Mouse (Mus musculus): ENCODE data around the gene Cuedc1. TPM values are rescaled to one million over a fixed set of nuclear protein-coding genes. Genes with fewer than 3 reads are reported as not detected.
A peak's percentile ranks its signal among the peaks of the same experiment; 100 is the strongest.

Cuedc1 gene
- polyA plus RNA-seq, 1 experiment from 2014 or later = 1.1 TPM

DNA sequence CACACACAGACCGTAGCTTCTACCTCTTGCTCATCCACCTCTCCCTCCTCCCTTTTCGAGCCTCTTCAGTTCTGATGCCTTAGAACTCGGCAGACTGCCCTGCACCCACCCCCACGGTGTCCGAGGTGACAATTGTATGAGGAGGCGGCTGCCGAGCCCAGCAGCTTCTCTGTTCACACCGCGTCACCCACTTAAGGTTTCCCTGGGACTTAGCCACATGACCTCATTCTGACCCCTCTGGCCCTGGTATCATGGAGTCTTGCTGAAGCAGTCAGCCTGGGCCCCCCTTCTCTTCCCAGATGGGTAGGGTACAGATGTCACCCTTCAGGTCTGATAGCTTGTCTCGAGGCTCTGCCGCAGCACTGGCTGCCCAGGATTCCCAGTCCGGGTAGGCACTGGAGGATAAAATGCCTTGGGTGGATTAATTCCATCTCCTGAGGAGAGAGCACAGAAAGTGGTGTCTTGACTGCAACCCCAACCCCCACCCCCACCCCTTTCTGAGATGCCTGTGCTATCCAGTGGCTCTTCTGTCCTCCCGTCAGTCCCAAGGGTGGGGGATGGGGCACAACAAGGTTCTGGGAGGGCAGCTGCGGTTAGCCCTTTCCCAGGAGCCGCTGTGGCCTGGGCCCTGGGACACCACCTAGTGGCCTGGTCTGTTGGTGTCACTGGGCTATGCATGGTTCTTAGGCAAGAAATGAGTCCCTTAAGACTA is 63.9 kb downstream of the Cuedc1 start:
- H3K4me3 ChIP-seq (replicated peaks) = peak overlapping the region; percentile 40
- WGBS (ENCODE audit: insufficient replicate concordance) = under 1% methylated on average over 15 of the region's 15 CpGs
- peaks cover 44% of the 10 kb centered on the region for H3K27me3 ChIP-seq
- peak; percentile 44; the same call in 1 of the 2 replicates for ATAC-seq (ENCODE audit: insufficient read depth)
- no peak overlapping the region for H3K9ac ChIP-seq
- H3K4me2 ChIP-seq = peak overlapping the region; percentile 71
- H3K27ac ChIP-seq (replicated peaks) = no peak overlapping the region
- H3K4me1 ChIP-seq (replicated peaks) = peaks cover 13% of the 10 kb centered on the region
- no peaks in the 10 kb centered on the region for H3K36me3 ChIP-seq (replicated peaks)
- no peaks in the 10 kb centered on the region for H3K9me3 ChIP-seq (replicated peaks)

DNA sequence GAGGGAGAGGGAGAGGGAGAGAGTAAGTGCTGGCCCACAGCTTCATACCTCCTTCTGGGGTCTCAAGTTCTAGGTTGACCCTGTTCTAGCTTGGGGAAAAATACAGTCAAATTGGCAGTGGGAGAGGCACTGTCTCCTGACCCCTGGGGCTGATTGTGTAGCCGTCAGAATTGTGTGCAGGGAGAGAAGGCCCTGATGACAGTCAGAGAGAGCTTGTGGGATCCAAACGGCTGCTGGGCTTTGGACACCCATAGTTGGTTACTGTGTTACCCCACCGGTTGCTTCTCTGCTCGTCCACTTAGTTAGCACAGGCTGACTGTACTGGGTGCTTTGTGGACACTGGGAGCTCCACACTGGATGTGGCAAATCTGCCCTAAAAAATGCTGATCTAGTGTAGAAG is 64.9 kb downstream of the Cuedc1 start:
- Histone ChIP-seq H3K27me3 (peaks cover 44% of the 10 kb centered on the region), H3K4me3 (replicated peaks) (no peak overlapping the region), H3K9ac (no peak overlapping the region), H3K36me3 (replicated peaks) (no peaks in the 10 kb centered on the region), H3K4me2 (no peak overlapping the region), H3K27ac (replicated peaks) (no peak overlapping the region), H3K9me3 (replicated peaks) (no peaks in the 10 kb centered on the region), H3K4me1 (replicated peaks) (peaks cover 13% of the 10 kb centered on the region)
- 35% methylated on average over 4 of the region's 4 CpGs for WGBS (ENCODE audit: insufficient replicate concordance)
- no peak for ATAC-seq (ENCODE audit: insufficient read depth)

DNA sequence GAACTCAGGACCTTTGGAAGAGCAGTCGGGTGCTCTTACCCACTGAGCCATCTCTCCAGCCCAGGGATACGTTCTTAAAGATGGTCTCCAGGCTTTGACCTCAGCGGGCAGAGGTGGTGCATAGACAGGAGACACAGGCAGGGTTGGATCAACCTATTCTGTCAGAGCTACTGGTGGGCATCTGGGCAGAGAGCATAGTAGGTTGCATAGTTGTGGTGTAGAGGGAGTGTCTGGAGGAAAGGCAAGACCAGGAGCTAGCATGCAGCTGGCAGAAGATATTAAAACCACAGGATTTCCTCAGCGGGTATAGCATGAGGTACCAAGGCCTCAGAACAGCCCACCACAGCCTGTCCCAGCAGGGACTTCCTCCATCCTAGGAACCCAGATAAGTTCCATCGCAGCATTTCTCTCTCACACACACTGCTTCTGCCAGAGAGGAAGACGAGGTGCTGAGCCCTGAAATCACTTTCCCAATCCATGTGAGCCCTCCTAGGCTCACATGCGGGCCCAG is 66.4 kb downstream of the Cuedc1 start:
- no peak overlapping the region for H3K4me3 ChIP-seq (replicated peaks)
- peaks cover 54% of the 10 kb centered on the region for H3K27me3 ChIP-seq
- H3K4me2 ChIP-seq = no peak overlapping the region
- 21% methylated on average over 7 of the region's 7 CpGs for WGBS (ENCODE audit: insufficient replicate concordance)
- peaks cover 13% of the 10 kb centered on the region for H3K4me1 ChIP-seq (replicated peaks)
- H3K27ac ChIP-seq (replicated peaks) = no peak overlapping the region; the same call in 1 of the 2 replicates
- peak; percentile 27; the same call in 1 of the 2 replicates for ATAC-seq (ENCODE audit: insufficient read depth)
- no peaks in the 10 kb centered on the region for H3K9me3 ChIP-seq (replicated peaks)
- no peak overlapping the region for H3K9ac ChIP-seq
- no peaks in the 10 kb centered on the region for H3K36me3 ChIP-seq (replicated peaks)

GRCm38 (mm10) chr11:88164801-88165377 is 67.0 kb downstream of the Cuedc1 start:
- Histone ChIP-seq H3K27ac (replicated peaks) (no peak overlapping the region; the same call in 1 of the 2 replicates), H3K27me3 (peaks cover 56% of the 10 kb centered on the region), H3K4me1 (replicated peaks) (peaks cover 13% of the 10 kb centered on the region), H3K4me2 (no peak overlapping the region), H3K9ac (no peak overlapping the region), H3K4me3 (replicated peaks) (no peak overlapping the region), H3K9me3 (replicated peaks) (no peaks in the 10 kb centered on the region), H3K36me3 (replicated peaks) (no peaks in the 10 kb centered on the region)
- ATAC-seq (ENCODE audit: insufficient read depth) = 0 out of 2 replicates have a peak, but pooled peaks have one; percentile 13
- 28% methylated on average over 15 of the region's 15 CpGs for WGBS (ENCODE audit: insufficient replicate concordance)

DNA sequence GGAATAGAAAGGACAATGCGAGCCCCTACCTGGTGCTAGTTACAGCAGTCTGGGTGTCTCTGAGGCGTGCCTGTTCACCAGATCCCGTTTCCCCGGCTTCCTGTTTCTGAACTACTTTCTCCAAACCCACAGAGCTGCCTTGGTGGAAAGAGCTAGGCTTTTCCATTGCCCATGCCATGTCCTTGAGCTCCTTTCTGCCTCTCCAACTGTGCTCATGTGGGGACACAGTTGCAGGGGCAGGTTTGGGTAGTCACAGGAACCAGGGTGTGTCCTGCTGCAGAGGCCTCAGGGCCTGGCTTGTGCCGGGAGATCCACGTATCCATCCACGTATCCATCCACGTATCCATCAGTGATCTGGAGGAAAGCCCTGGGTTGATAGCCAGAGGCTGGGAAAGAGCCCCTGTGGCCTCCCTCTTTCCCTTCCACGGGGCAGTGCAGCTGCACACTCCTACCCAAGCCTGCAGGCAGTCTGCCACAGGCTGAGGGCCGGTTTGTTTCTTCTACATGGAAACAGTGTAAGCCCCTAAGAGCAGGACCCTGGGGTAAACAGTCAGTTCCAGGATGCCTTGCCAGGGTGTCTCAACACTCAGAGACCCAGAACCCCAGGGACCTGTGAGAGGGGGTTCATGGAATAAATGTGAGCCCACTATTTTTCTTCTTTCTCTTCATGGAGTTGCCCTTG is 68.0 kb downstream of the Cuedc1 start:
- no peak overlapping the region for H3K4me3 ChIP-seq (replicated peaks)
- no peaks in the 10 kb centered on the region for H3K9me3 ChIP-seq (replicated peaks)
- H3K27ac ChIP-seq (replicated peaks) = no peak overlapping the region
- H3K9ac ChIP-seq = no peak overlapping the region
- 47% methylated on average over 10 of the region's 10 CpGs for WGBS (ENCODE audit: insufficient replicate concordance)
- H3K4me1 ChIP-seq (replicated peaks) = peaks cover 13% of the 10 kb centered on the region
- H3K4me2 ChIP-seq = no peak overlapping the region
- peaks cover 59% of the 10 kb centered on the region for H3K27me3 ChIP-seq
- H3K36me3 ChIP-seq (replicated peaks) = no peaks in the 10 kb centered on the region
- no peak for ATAC-seq (ENCODE audit: insufficient read depth)

GRCm38 (mm10) chr11:88166471-88166870 is 68.6 kb downstream of the Cuedc1 start:
- Histone ChIP-seq H3K36me3 (replicated peaks) (no peaks in the 10 kb centered on the region), H3K4me1 (replicated peaks) (peaks cover 13% of the 10 kb centered on the region), H3K9me3 (replicated peaks) (no peaks in the 10 kb centered on the region), H3K9ac (no peak overlapping the region), H3K4me3 (replicated peaks) (no peak overlapping the region), H3K27ac (replicated peaks) (no peak overlapping the region), H3K27me3 (peaks cover 59% of the 10 kb centered on the region), H3K4me2 (no peak overlapping the region)
- no peak for ATAC-seq (ENCODE audit: insufficient read depth)
- WGBS (ENCODE audit: insufficient replicate concordance) = 70% methylated on average over 7 of the region's 7 CpGs

DNA sequence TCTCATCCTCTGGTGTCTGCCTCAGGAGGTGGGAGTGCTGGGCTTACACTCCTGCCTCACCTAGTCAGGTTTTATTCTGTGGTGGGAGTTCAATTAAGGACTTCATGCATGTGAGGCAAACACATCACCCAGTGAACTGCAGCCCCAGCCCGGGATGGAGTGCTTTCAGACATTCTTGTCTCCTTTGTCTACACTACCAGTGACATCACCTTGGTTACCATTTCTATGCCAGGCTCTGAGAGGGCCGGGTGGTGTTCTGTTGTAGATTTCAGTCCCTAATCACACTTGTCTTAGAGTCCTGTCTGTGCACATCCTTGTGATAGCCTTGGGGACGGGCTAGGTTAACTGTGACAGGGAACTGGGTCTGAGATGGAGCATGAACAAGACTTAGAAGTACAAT is 70.8 kb downstream of the Cuedc1 start:
- Histone ChIP-seq H3K4me3 (replicated peaks) (no peak overlapping the region), H3K4me1 (replicated peaks) (peaks cover 6% of the 10 kb centered on the region; the same call in 1 of the 2 replicates), H3K36me3 (replicated peaks) (no peaks in the 10 kb centered on the region), H3K27me3 (peaks cover 54% of the 10 kb centered on the region), H3K9ac (no peak overlapping the region), H3K4me2 (no peak overlapping the region), H3K27ac (replicated peaks) (no peak overlapping the region), H3K9me3 (replicated peaks) (no peaks in the 10 kb centered on the region)
- no peak for ATAC-seq (ENCODE audit: insufficient read depth)
- 34% methylated on average over 3 of the region's 3 CpGs for WGBS (ENCODE audit: insufficient replicate concordance)

DNA sequence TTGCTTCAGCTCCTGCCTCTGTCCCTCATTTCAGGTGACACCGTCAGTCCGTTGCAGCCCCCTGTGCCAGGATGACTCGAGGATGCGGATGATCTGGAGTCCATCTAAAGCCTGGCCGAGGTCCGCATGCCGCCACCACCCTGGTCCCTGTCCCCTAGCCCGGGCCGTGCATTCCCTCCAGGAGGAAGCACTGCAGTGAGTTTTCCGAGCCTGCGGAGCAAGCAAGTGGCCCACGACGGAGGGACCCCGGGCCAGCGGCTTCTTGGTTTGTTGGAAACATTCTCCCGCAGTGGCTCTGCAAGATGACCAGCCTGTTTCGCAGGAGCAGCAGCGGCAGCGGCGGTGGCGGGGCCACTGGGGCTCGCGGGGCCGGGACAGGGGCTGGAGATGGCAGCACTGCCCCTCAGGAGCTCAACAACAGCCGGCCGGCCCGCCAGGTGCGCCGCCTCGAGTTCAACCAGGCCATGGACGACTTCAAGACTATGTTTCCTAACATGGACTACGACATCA is 71.7 kb downstream of the Cuedc1 start:
- no peak overlapping the region for H3K27ac ChIP-seq (replicated peaks)
- no peak overlapping the region for H3K4me2 ChIP-seq
- WGBS (ENCODE audit: insufficient replicate concordance) = 40% methylated on average over 32 of the region's 32 CpGs
- peaks cover 3% of the 10 kb centered on the region; the same call in 1 of the 2 replicates for H3K4me1 ChIP-seq (replicated peaks)
- peaks cover 49% of the 10 kb centered on the region for H3K27me3 ChIP-seq
- no peak overlapping the region for H3K4me3 ChIP-seq (replicated peaks)
- no peak for ATAC-seq (ENCODE audit: insufficient read depth)
- H3K9ac ChIP-seq = no peak overlapping the region
- H3K36me3 ChIP-seq (replicated peaks) = no peaks in the 10 kb centered on the region
- no peaks in the 10 kb centered on the region for H3K9me3 ChIP-seq (replicated peaks)

DNA sequence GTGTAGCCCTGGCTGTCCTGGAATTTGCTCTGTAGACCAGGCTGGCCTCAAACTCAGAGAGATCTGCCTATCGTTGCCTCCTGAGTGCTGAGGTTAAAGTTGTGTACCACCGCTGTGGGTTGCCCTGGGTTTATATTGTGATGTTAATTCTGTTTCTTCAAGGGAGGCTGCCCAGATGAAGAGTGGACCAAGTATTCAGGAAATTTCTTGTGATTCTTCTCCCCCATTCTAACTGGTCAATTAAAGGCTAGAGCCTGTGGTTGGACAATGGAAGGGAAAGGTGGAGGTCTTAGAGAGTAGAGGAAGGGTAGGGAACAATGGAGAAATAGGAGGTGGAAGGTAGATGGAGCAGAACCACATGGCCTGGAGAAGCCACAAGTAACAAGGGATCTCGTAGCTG is 72.7 kb downstream of the Cuedc1 start:
- Histone ChIP-seq H3K27me3 (peaks cover 47% of the 10 kb centered on the region), H3K4me3 (replicated peaks) (no peak overlapping the region), H3K4me1 (replicated peaks) (no peaks in the 10 kb centered on the region; the same call in 1 of the 2 replicates), H3K9me3 (replicated peaks) (no peaks in the 10 kb centered on the region), H3K9ac (no peak overlapping the region), H3K36me3 (replicated peaks) (no peaks in the 10 kb centered on the region), H3K4me2 (no peak overlapping the region), H3K27ac (replicated peaks) (no peak overlapping the region)
- ATAC-seq (ENCODE audit: insufficient read depth) = no peak
- 60% methylated on average over 3 of the region's 3 CpGs for WGBS (ENCODE audit: insufficient replicate concordance)

DNA sequence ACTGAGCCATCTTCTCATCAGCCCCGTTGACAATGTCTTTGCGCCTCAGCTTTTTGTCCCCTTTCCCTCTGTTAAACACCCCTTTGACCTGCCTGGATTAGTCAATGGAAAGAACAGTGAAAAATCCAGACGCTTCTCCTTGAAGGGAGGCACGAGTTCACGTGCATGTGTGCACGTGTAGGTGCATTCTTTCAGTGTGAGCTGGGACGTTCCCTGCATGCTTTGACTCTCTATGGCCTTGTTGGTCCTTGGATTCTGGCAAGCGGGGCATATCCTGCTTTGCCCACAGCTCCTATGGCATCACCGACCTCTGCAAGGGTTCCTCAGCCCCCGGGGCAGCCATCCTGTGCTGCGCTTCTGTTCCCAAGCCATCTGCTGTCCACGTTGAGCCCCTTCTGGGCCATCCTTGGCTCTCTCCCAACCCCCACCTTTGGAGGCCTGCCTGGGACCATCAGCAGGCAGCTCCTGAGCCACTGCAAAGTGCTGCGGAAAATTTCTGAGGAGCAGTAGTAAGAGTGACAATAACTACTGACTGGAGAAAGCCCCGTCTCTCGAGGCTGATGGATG is 74.1 kb downstream of the Cuedc1 start:
- no peaks in the 10 kb centered on the region for H3K9me3 ChIP-seq (replicated peaks)
- no peaks in the 10 kb centered on the region for H3K36me3 ChIP-seq (replicated peaks)
- no peak overlapping the region for H3K27ac ChIP-seq (replicated peaks)
- 65% methylated on average over 15 of the region's 15 CpGs for WGBS (ENCODE audit: insufficient replicate concordance)
- peaks cover 39% of the 10 kb centered on the region for H3K27me3 ChIP-seq
- H3K4me2 ChIP-seq = no peak overlapping the region
- H3K9ac ChIP-seq = no peak overlapping the region
- no peak overlapping the region for H3K4me3 ChIP-seq (replicated peaks)
- no peaks in the 10 kb centered on the region; the same call in 1 of the 2 replicates for H3K4me1 ChIP-seq (replicated peaks)
- ATAC-seq (ENCODE audit: insufficient read depth) = no peak
